Mouse (Mus musculus) thymus, postnatal 25 days (tissue): Measurements from ENCODE around the gene Klhl3.

Experiments
- DNase-seq: peaks from one replicate; pipeline ENCODE4 v3.0.0; 2022

Klhl3 gene

DNA sequence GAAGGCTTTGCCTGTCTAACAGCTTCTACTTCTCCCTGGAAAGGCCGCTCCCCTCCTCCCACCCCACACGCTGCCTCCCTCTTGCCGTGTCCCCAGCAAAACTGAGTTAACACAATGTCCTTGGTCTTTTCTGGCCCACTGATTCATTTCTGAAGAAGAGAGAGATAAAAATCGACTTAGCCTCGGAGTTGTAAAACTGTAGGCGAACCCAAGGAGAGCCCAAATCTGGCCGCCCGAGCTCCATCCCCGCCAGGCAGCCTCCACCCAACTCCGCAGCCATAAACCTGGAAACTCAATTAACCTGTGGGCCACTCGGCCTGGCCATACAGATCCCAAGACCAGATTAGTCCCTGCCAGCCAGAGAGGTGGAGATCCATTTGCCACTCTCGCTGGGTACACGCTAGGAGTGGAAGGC, 47.3 kb downstream of the Klhl3 start:
- DNase-seq: no peak

DNA sequence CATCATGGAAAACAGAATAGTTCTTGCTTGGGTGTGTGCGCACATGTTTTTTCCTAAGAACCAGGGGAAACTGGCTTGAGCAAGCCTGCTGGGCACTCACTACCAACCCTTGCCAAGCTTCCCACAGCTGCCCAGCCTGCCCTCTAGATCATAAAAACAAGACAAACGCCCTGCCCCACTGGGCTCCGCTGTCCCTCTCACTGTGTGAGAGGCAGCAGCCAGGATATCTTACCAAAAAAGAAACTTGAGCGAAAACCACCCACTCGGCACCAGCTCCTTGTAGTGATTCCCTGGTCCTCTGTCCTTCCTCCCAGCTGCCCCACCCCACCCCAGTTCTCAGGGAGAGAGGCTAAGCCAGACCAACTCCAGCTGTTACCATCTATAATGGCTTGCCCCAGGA, 48.1 kb downstream of the Klhl3 start:
- no peak for DNase-seq

GRCm38 (mm10) chr13:58057953-58058870, 55.2 kb downstream of the Klhl3 start:
- peak; percentile 33 for DNase-seq

DNA sequence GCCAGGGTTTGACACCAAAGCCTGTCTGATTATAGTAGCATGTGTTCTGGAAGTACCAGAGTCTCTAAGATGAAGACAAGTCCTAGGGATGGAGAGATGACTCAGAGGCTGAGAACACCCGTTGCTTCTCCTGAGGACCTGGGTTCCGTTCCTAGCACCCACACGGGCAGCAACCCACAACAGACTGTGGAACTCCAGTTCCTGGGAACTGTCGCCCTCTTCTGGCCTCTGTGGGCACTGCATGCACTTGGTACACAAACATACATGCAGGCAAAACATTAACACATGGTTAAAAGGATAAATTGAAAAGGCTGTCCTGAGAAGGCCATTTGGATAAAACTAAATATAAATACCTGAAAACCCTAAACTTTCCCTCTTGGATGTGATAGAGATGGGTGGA, 56.8 kb downstream of the Klhl3 start:
- no peak for DNase-seq

DNA sequence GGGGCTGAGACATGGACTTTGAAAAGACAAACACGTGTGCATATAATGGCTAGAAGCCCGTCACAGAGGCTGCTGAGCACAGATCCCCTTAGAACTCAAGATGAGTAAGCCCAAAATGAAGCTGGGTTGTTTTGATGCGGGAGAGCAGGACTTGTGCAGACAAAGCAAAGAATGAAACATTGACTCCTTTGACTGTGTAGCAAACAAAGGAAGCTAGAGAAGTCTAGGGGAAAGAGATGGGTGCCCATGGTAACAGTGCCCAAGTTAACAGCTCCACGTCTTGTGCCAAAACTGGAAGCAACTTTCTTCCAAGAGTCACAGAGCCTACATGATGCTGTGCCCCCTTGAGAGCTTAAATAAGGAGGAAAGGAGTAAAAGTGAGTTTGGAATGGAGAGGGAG, 59.8 kb downstream of the Klhl3 start:
- no peak for DNase-seq

- no peak for DNase-seq
These were observed 61.7 kb downstream of the Klhl3 start for GRCm38 (mm10) chr13:58051654-58052053.

- no peak for DNase-seq
These were observed 62.1 kb downstream of the Klhl3 start for GRCm38 (mm10) chr13:58051251-58051650.

- DNase-seq: no peak
These were observed 64.3 kb downstream of the Klhl3 start for GRCm38 (mm10) chr13:58049121-58049520.

DNA sequence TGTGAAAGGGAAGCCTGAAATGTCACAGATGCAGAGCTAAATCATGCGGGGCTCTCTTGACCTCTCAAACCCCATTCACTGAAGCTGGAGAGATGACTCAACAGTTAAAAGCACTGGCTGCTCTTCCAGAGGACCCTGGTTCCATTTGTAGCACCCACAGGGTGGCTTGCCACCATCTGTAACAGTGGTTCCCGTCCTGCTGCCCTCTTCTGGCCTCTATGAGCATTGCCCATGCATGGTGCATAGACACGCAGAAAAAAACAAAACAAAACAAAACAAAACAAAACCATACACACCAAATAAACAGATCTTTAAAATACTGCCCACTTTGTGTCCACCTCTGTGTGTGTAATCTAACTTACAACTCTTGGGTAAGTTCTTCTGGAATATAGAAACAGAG, 65.3 kb downstream of the Klhl3 start:
- no peak for DNase-seq

GRCm38 (mm10) chr13:58046178-58046577, 67.2 kb downstream of the Klhl3 start:
- DNase-seq: no peak

DNA sequence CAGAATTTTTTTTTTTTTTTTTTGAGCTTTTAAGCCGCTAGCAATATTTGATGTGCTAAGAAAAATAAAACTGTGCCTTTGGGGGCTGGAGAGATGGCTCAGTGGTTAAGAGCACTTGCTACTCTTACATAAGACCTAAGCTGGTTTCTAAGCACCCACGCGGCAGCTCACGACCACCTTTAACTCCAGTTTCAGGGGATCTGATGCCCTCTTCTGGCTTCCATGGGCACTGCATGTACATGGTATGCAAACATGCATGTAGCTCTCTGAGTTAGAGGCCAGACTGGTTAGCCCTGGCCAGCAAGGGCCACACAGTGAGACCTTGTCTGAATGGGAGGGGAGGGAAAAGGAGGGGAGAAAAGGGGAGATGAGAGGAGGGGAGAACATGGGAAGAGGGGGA, 68.1 kb downstream of the Klhl3 start:
- DNase-seq: peak; percentile 39

GRCm38 (mm10) chr13:58043278-58043677, 70.1 kb downstream of the Klhl3 start:
- no peak for DNase-seq

DNA sequence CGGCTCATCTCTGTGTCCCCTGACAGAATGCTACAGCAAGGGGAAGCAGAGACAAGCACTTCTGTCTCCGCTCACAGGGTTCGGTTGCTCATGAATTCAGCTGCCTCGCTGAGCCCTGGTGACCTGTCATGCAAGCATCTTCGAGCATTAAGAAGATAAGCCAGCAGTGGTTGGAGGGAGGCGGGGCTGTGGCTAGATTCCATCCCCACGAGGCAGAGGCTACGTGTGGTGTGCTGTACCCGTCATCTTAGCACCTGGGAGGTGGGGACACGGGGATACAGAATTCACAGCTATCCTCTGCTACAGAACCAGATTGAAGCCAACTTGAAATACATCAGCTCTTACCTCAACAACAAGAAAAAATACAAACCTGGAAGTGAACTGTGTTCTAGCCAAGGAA, 73.3 kb downstream of the Klhl3 start:
- no peak for DNase-seq

GRCm38 (mm10) chr13:58037506-58037905, 75.9 kb downstream of the Klhl3 start:
- DNase-seq: no peak

- no peak for DNase-seq
These were observed 77.8 kb downstream of the Klhl3 start for GRCm38 (mm10) chr13:58035470-58036156.

DNA sequence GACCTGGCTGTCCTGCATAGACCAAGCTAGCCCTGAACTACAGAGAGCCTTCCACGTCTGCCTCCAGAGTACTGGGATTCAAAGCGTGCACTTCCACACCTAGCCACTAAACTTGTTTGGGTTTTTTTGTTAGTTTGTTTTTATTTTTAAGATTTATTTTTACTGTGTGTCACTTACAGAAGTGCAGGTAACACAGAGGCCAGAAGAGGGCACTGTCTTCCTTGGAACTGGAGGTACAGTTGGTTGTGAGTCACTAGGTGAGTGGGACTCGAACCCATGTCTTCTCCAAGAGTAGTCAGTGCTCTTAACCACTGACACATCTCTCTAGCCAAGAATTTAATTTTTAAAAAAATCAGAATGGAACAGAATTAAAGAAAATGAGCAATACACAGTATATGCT, 78.4 kb downstream of the Klhl3 start:
- DNase-seq: no peak

DNA sequence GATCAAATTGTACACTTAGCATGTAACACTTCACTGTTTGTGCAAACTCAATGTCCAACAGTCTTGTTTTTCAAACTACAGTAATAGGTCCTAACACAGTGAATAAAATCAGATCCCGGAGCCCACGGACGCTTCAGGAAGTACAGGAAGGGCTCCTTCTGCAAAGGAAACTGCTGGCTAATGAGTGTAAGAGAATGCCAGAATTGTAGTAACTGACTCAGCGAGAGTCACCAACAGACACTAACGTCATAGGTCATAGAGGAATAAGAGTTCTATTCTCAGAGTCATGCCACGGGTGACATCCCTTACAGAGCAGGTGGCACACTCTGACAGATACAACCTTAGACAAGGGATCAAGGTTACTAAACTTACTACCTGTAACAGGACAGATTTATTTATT, 78.9 kb downstream of the Klhl3 start:
- no peak for DNase-seq

DNA sequence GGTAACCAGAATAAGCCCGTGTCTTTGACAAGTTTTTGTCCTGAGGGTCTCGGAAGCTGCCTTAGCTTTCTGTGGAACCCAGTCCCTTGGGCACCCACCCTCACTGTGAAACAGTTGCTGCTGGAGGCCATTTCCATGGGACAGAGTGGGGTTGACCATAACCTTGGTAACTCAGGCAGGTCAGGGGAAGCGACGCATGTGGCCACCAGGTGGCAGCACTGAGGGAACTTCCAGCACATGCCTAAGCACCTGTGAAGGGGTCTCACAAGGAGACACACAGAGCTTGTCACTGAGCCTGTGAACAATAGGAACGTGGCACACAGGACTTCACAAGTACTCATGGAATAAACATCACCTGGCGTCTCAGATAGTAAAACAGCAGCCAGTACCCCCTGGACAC, 81.6 kb downstream of the Klhl3 start:
- peak; percentile 64 for DNase-seq

DNA sequence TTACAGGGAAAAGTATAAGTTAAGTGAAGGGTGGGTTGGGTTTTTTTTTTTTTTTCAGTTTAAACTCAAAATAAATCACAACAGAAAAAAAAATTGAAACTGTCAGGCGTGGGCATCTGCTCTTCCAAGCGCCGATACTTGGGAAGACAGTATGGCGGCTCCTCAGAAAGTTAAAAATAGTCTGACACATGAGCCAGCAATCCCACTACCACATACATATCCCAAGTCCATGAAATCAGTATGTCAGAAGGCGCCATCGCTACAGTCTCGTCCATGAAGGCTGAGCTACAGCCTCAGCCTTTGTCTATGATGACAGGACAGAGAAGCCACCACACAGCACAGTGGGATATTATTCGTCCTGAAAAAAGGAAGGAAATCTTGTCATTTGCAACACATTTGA, 86.3 kb downstream of the Klhl3 start:
- no peak for DNase-seq

- DNase-seq: no peak
These were observed 87.5 kb downstream of the Klhl3 start for GRCm38 (mm10) chr13:58025701-58026414.

- DNase-seq: no peak
These were observed 89.5 kb downstream of the Klhl3 start for GRCm38 (mm10) chr13:58023726-58024453.

GRCm38 (mm10) chr13:58023001-58023560, 90.3 kb downstream of the Klhl3 start:
- no peak for DNase-seq

DNA sequence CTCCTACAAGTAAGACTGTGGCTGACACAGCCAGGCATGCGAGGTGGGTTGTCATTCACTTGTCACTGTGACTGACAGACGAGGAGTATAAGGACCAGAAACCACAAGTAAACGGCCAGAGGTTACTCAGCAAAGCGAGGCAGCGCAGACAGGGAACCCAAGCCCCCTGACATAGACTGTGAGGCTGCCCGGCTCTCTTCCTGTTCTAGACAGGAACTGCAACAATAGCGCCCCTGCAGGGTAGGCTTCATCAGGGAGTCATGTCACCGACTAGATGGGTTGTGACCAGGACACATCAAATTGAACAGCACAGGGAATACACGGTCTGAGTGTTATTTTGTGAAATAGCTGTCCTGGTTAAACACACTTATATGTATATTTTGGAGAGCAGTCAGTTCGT, 93.0 kb downstream of the Klhl3 start:
- peak; percentile 22 for DNase-seq
